Mouse (Mus musculus) liver, adult 2 months (tissue): ENCODE results near the gene Adamts7. TPM values are rescaled to one million over a fixed set of nuclear protein-coding genes. Genes with fewer than 3 reads are reported as not detected.

Source experiments
- DNase-seq: peaks from one replicate; pipeline ENCODE4 v3.0.0-alpha.2; 2011; ENCODE audit warnings: low read depth, low spot score; ENCODE audit errors: extremely low read depth
- H3K27ac ChIP-seq: fragments of 200-500 bp; replicated peaks from 2 replicates; pipeline ENCODE4 v1.5.1; 2012; ENCODE audit warnings: low read depth, mild to moderate bottlenecking, control low read depth, inconsistent platforms, low read length; ENCODE audit not compliant: insufficient read depth
- H3K27me3 ChIP-seq: fragments of 200-500 bp; 2 replicates; pipeline ENCODE4 v1.6.1; 2012; ENCODE audit warnings: mild to moderate bottlenecking, moderate library complexity, low read length, inconsistent platforms; ENCODE audit not compliant: control insufficient read depth, insufficient read depth
- H3K36me3 ChIP-seq: fragments of 200-500 bp; 2 replicates; pipeline ENCODE4 v1.6.1; 2012; ENCODE audit warnings: low read length, inconsistent platforms; ENCODE audit not compliant: control insufficient read depth, insufficient read depth
- H3K4me1 ChIP-seq: fragments of 200-500 bp; 2 replicates; pipeline ENCODE4 v1.6.1; 2011; ENCODE audit warnings: low read length; ENCODE audit not compliant: control insufficient read depth, insufficient read depth
- H3K4me3 ChIP-seq: fragments of 200-500 bp; 2 replicates; pipeline ENCODE4 v1.5.1; 2011; ENCODE audit warnings: low read depth, mild to moderate bottlenecking, control low read depth, low read length, moderate library complexity; ENCODE audit not compliant: insufficient read depth
- H3K79me2 ChIP-seq: fragments of 200-500 bp; 2 replicates; pipeline ENCODE4 v1.6.1; 2012; ENCODE audit warnings: inconsistent platforms, mild to moderate bottlenecking, low read length, moderate library complexity; ENCODE audit not compliant: control insufficient read depth, insufficient read depth
- H3K9ac ChIP-seq: fragments of 200-500 bp; 2 replicates; pipeline ENCODE4 v1.6.1; 2012; ENCODE audit warnings: low read depth, mild to moderate bottlenecking, control low read depth, inconsistent platforms, low read length
- CTCF ChIP-seq: fragments of 200-500 bp; IDR thresholded peaks from 2 replicates; pipeline ENCODE4 v1.5.1; 2011; ENCODE audit warnings: low read depth, low read length, control low read depth
- POLR2A ChIP-seq: fragments of 200-500 bp; IDR thresholded peaks from 2 replicates; pipeline ENCODE4 v1.6.1; 2011; ENCODE audit warnings: low read length, control low read depth; ENCODE audit not compliant: insufficient read depth; ENCODE audit errors: extremely low read depth
- WGBS: fragments of 180-500 bp; shearing (Covaris S2); methylation state at CpG from one replicate; pipeline ENCODE4 v1.1.7; 2018; 5-methylcytosine and 5-hydroxymethylcytosine counted together
- polyA plus RNA-seq: library from polyadenylated mRNA; depleted of rRNA; stranded (reverse); fragments of >200 nt; gene quantifications from 2 replicates; pipeline ENCODE4 v1.2.3, GENCODE M21; 2012; rRNA removed
- total RNA-seq: library from RNA; depleted of rRNA; stranded (reverse); fragments of >200 nt; gene quantifications from 2 replicates; pipeline ENCODE4 v1.2.3, GENCODE M21; 2014; rRNA removed

The Adamts7 gene
- total RNA-seq (2.7 and 5.1 TPM in 2 replicates), polyA plus RNA-seq (11.0 and 21.8 TPM in 2 replicates)

DNA sequence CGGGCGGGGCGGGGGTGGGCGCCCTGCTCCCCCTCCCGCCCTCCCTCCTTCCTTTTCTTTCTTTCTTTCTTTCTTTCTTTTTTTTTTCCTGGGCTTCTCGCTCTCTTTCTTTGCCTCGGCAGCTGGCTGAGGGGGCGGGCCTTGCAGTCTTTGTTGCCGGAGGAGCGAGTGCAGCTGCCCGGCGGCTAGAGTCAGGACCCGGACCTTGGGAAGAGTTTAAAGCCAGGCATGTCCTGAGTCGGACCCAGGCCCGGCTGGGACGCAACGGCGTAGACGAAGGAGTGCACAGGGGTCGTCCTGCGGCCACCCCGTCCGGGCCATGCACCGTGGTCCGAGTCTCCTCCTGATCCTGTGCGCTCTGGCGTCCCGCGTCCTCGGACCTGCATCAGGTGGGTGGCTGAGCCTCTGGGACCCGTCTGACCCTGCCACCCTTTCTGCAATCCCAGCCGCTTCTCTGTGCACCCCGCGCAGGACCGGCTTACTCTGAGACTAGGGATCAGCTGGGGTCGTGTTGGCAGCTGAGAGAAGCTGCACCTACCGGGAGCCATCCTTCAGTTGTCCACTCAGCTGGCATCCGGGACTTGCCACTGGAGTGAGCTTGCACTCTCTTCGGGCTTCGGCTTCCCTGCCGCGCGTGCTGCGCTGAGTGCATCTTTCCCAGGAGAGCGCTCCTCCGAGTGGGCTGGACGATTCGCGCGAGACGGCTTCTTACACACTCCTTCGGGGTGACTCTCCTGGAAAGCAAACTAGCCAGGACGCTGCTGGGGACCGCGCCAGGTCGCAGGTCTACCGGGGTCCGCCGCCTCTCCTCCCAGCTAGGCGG lies at the start of gene Adamts7:
Adamts7 (plus strand) TSS at position 144 of the 823 bp plus-strand sequence.
- DNase-seq = peak; percentile 35
- Histone ChIP-seq H3K36me3 (no peaks in the 10 kb centered on the region), H3K27ac (peak within 1 kb of the TSS; percentile 47), H3K79me2 (no peaks in the 10 kb centered on the region), H3K4me3 (peak within 1 kb of the TSS; percentile 95), H3K4me1 (peaks cover 13% of the 10 kb centered on the region), H3K9ac (peak within 1 kb of the TSS; percentile 88), H3K27me3 (no peaks in the 10 kb centered on the region)
- WGBS = under 1% methylated on average over 55 of the region's 60 CpGs
- TF ChIP-seq CTCF (no peak), POLR2A (0 out of 2 replicates have a peak, but pooled peaks have one; percentile 10)

DNA sequence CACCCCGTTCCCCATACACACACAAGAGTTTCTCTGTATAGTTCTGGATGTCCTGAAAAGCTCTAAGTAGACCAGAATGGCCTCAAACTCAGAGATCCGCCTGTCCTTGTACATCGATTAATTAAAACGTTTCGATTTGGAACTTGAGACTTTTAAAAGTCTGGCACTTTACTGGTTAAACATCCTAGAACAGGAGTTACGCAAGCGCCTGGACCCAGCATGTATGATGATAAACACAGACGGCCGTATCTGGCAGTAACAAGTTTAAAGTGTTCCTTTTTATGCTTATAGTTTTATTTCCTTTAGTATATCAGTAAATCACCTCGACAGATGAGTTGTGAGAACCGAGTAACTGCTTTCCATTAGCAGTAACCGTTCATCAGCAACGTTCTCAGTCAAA lies 49.7 kb upstream of the Adamts7 start:
- no peaks in the 10 kb centered on the region for H3K27me3 ChIP-seq
- H3K4me3 ChIP-seq = peak overlapping the region; percentile 86
- TF ChIP-seq POLR2A (no peak), CTCF (no peak)
- under 1% methylated on average over 13 of the region's 13 CpGs for WGBS
- DNase-seq = peak; percentile 77
- peaks cover 22% of the 10 kb centered on the region for H3K4me1 ChIP-seq
- H3K9ac ChIP-seq = peak overlapping the region; percentile 87
- peaks cover 9% of the 10 kb centered on the region; the same call in 1 of the 2 replicates for H3K36me3 ChIP-seq
- H3K79me2 ChIP-seq = peaks cover 16% of the 10 kb centered on the region
- H3K27ac ChIP-seq = peak overlapping the region; percentile 86

DNA sequence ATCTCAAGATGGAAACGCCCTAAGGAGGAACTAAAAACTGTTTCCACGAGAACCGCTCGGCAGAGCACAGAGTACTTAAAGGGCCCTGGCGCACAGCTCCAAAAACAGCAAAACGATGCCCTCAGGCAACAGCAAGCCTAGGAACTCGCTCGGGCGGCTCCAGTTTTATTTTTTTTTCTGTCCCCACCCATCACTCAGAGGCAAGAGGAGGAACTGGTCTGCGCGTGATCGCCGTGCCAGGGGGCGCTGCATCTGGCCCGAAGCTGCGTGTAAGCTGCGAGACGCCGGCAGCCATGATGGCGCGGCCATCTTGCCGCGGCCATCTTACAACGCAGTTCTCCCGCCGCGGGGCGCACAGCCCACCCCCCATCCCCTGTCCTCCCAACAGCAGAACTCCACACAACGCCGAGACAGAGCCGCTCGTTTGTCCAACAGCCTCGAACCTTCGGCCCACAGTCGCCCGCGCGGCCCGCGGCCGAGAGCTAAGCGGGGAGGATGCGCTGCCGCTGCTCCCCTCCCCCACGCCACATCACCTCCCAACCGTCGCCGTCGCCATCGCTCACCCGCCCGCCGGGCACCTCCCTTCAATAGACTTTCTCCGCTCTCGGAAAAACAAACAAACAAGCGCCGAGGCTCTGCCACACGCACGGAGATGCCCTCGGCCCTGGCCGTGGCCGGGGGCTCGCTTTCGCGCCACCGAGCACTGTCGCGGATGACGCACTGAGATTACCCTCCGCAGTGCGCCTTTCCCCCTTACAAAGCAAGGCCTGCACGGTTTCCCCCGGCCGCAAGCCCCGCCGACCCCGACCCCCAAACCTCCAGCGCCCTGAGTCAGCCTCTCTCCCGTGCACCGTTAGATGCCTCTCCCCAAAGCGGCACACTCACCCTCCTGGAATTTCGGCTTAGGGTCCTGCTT lies 49.0 kb upstream of the Adamts7 start:
- H3K4me1 ChIP-seq = peaks cover 18% of the 10 kb centered on the region
- peaks cover 6% of the 10 kb centered on the region; the same call in 1 of the 2 replicates for H3K36me3 ChIP-seq
- H3K4me3 ChIP-seq = peak overlapping the region; percentile 86
- H3K79me2 ChIP-seq = peaks cover 16% of the 10 kb centered on the region
- no peaks in the 10 kb centered on the region for H3K27me3 ChIP-seq
- H3K9ac ChIP-seq = peak overlapping the region; percentile 86
- peak overlapping the region; percentile 86 for H3K27ac ChIP-seq
- under 1% methylated on average over 81 of the region's 82 CpGs for WGBS
- peak; percentile 73 for DNase-seq
- no peak for TF ChIP-seq POLR2A
- TF ChIP-seq CTCF = peak; percentile 55

DNA sequence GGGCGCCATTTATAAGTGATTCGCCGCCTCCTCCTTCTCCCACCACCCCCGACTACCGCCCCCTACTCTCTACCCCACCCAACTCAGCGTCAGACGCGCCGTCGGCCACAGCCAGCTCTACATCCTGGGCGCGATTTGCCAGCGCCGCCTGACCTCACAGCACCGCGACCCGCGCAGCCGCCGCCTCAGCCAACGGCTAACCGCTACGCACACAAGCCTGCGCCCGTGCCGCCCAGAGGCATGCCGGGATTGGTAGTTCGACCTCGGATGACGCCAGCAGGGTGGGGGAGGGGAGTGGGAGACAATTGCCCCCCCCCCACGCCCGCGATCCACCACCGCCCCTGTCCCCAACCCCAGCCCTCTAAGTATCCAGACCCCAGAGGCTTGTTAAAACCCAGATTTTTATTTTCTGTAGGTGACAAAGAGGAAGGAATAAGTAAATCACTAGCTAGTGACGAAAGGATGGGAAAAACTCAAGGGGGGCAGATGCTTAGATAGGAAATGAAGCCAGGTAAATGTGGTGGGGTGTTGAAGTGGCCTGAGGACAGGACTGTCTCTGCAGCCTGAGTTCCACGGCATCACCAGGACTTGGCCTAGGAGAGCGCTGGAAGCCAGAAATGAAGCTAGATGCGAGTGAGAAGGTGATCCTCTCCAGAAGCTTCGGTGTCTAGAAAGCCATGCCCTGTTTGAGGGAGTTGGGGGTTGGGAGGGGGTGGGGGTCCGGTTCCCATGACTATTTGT lies 48.1 kb upstream of the Adamts7 start, which contains the start of gene Morf4l1:
Morf4l1 (minus strand) TSS at position 208 of the 741 bp plus-strand sequence.
- under 1% methylated on average over 40 of the region's 40 CpGs for WGBS
- Histone ChIP-seq H3K79me2 (peaks cover 10% of the 10 kb centered on the region; the same call in 1 of the 2 replicates), H3K4me3 (peak within 1 kb of the TSS; percentile 86), H3K4me1 (peaks cover 11% of the 10 kb centered on the region), H3K27ac (peak within 1 kb of the TSS; percentile 86), H3K36me3 (no peaks in the 10 kb centered on the region), H3K27me3 (no peaks in the 10 kb centered on the region), H3K9ac (peak within 1 kb of the TSS; percentile 86)
- TF ChIP-seq CTCF (no peak), POLR2A (0 out of 2 replicates have a peak, but pooled peaks have one; percentile 43)
- peak; percentile 84 for DNase-seq

DNA sequence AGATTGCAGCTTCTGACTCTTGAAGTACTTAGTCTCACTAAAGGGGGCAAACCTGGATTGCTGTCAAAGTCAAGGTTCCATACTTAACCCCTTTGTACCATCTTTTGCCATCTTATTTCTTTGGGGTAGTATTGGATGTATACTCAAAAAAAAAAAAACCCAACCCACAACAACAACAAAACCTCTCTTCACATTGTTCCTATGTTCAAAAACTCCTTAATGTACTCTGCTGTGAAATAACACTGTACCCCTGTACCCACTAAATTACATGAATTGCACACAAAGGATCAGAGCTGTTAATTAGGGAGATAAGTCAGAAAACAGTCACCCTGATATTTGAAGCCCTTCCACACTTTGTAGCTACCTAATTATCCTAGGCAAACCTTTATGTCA lies 47.6 kb upstream of the Adamts7 start:
- Histone ChIP-seq H3K9ac (no peak overlapping the region; the same call in 1 of the 2 replicates), H3K36me3 (no peaks in the 10 kb centered on the region), H3K79me2 (peaks cover 10% of the 10 kb centered on the region; the same call in 1 of the 2 replicates), H3K4me3 (no peak overlapping the region), H3K4me1 (peaks cover 10% of the 10 kb centered on the region), H3K27me3 (no peaks in the 10 kb centered on the region), H3K27ac (no peak overlapping the region)
- DNase-seq = no peak
- TF ChIP-seq POLR2A = no peak
- no peak for TF ChIP-seq CTCF
